ENCODE assay signal across 10 mouse cellular contexts in the genomic region with DNA sequence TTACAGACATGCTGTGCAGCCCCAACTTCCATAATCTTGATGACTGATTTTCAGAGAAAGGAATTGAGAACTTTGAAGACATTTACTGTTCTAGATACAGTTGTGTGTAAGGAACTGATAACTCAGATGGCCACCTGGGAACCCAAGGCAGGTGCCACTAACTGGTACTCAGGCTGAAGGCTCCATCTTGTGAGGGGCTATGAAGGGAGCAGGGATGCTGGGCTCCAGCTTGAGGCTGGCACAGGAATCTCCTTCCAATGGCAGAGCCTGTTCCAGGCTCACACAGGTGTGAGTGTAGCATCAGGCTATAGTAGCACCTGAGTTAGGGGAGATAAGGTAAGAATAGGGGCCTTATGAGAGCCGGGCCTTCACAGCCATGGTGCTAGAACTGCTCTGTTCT. TPM values are rescaled to one million over a fixed set of nuclear protein-coding genes. Genes with fewer than 3 reads are reported as not detected.
DNase-seq lines count a peak whose midpoint lies in the region; ATAC-seq and TF ChIP-seq lines count a peak whose summit lies in the region.
"Had no signal": no experiment of that assay in that cellular context is flagged by ENCODE, and none has a peak within 500 bp of the region (broad histone marks: within the 10 kb centered on the region; RNA-seq: fewer than 3 reads in every experiment).

No protein-coding gene starts in this region.

- no peak overlapping the region for H3K27ac ChIP-seq in kidney, embryonic 15.5 days
- H3K27ac ChIP-seq in embryonic facial prominence, embryonic 13.5 days: no peak overlapping the region
- H3K27ac ChIP-seq in hindbrain, postnatal 0 days: no peak overlapping the region
- no peak overlapping the region for H3K27ac ChIP-seq in midbrain, postnatal 0 days (ENCODE audit: low read depth, low read length)

- ATAC-seq in kidney, embryonic 15.5 days (replicated peaks; ENCODE audit: low FRiP score): no peak
- ATAC-seq in embryonic facial prominence, embryonic 13.5 days (ENCODE audit: insufficient number of reproducible peaks, insufficient read depth, low FRiP score, low TSS enrichment, low read depth): no peak
- no peak for ATAC-seq in hindbrain, postnatal 0 days
- no peak for ATAC-seq in midbrain, postnatal 0 days (ENCODE audit: low FRiP score)

- H3K4me2 ChIP-seq in kidney, embryonic 15.5 days: peak overlapping the region; percentile 96
- H3K4me2 ChIP-seq in embryonic facial prominence, embryonic 13.5 days: peak overlapping the region; percentile 93
- H3K4me2 ChIP-seq in hindbrain, postnatal 0 days (ENCODE audit: low read depth, low read length): peak overlapping the region; percentile 96
- H3K4me2 ChIP-seq in midbrain, postnatal 0 days (ENCODE audit: low read depth, low read length, poor library complexity, severe bottlenecking): peak overlapping the region; percentile 98

- no peak for DNase-seq in kidney, adult 11 months
- no peak for DNase-seq in hindbrain, postnatal 0 days (ENCODE audit: low spot score)
- no peak for DNase-seq in midbrain, postnatal 0 days (ENCODE audit: low spot score)
- DNase-seq in spleen, adult 12 weeks (ENCODE audit: low spot score): no peak
- DNase-seq in layer of hippocampus, adult 18-20 months (ENCODE audit: low spot score in 2 of 2): no peak
- DNase-seq in thymus, postnatal 10 days (ENCODE audit: low spot score in 2 of 2): no peak
- DNase-seq: cerebellum, adult 11-12 months; right cerebral cortex, postnatal 14 days had no signal

- H3K9me3 ChIP-seq in kidney, embryonic 15.5 days (replicated peaks): no peaks in the 10 kb centered on the region
- no peaks in the 10 kb centered on the region for H3K9me3 ChIP-seq in embryonic facial prominence, embryonic 13.5 days
- H3K9me3 ChIP-seq in hindbrain, postnatal 0 days (ENCODE audit: low read length): no peaks in the 10 kb centered on the region
- no peaks in the 10 kb centered on the region for H3K9me3 ChIP-seq in midbrain, postnatal 0 days (ENCODE audit: low read length)

- no peaks in the 10 kb centered on the region for H3K36me3 ChIP-seq in kidney, embryonic 15.5 days
- H3K36me3 ChIP-seq in embryonic facial prominence, embryonic 13.5 days: no peaks in the 10 kb centered on the region
- no peaks in the 10 kb centered on the region for H3K36me3 ChIP-seq in hindbrain, postnatal 0 days (ENCODE audit: insufficient read depth, low read length)
- no peaks in the 10 kb centered on the region for H3K36me3 ChIP-seq in midbrain, postnatal 0 days (ENCODE audit: insufficient read depth, low read length)

- H3K9ac ChIP-seq in kidney, embryonic 15.5 days: no peak overlapping the region
- peak overlapping the region; percentile 94 for H3K9ac ChIP-seq in embryonic facial prominence, embryonic 13.5 days
- no peak overlapping the region for H3K9ac ChIP-seq in hindbrain, postnatal 0 days (replicated peaks; ENCODE audit: low read length)
- no peak overlapping the region for H3K9ac ChIP-seq in midbrain, postnatal 0 days (replicated peaks; ENCODE audit: low read length, poor library complexity, severe bottlenecking)

- H3K4me3 ChIP-seq in kidney, embryonic 15.5 days (replicated peaks): peak overlapping the region; percentile 80
- H3K4me3 ChIP-seq in embryonic facial prominence, embryonic 13.5 days: peak overlapping the region; percentile 88; the same call in 1 of the 2 replicates
- peak overlapping the region; percentile 7; the same call in 1 of the 2 replicates for H3K4me3 ChIP-seq in hindbrain, postnatal 0 days (ENCODE audit: low read length)
- H3K4me3 ChIP-seq in midbrain, postnatal 0 days (ENCODE audit: low read depth, low read length): no peak overlapping the region; the same call in 1 of the 2 replicates

- TF ChIP-seq CTCF in hindbrain, postnatal 0 days (IDR thresholded peaks at IDR 0.05; ENCODE audit: low read depth): no peak
- no peak for TF ChIP-seq CTCF in midbrain, postnatal 0 days (IDR thresholded peaks at IDR 0.05)

- 0 out of 2 replicates have a peak, but pooled peaks cover 7% of the 10 kb centered on the region for H3K27me3 ChIP-seq in kidney, embryonic 15.5 days
- no peaks in the 10 kb centered on the region for H3K27me3 ChIP-seq in embryonic facial prominence, embryonic 13.5 days
- no peaks in the 10 kb centered on the region for H3K27me3 ChIP-seq in hindbrain, postnatal 0 days (ENCODE audit: insufficient read depth, low read length)
- no peaks in the 10 kb centered on the region for H3K27me3 ChIP-seq in midbrain, postnatal 0 days (ENCODE audit: insufficient read depth, low read length)

- 68% methylated on average over 1 of the region's 1 CpGs for WGBS in kidney, embryonic 15.5 days
- WGBS in embryonic facial prominence, embryonic 13.5 days: 80% methylated on average over 1 of the region's 1 CpGs
- WGBS in hindbrain, postnatal 0 days: 80% methylated on average over 1 of the region's 1 CpGs
- 75% methylated on average over 1 of the region's 1 CpGs for WGBS in midbrain, postnatal 0 days

- peaks cover 49% of the 10 kb centered on the region for H3K4me1 ChIP-seq in kidney, embryonic 15.5 days
- peaks cover 43% of the 10 kb centered on the region for H3K4me1 ChIP-seq in embryonic facial prominence, embryonic 13.5 days
- H3K4me1 ChIP-seq in hindbrain, postnatal 0 days (ENCODE audit: insufficient read depth, low read length): peaks cover 8% of the 10 kb centered on the region
- no peaks in the 10 kb centered on the region for H3K4me1 ChIP-seq in midbrain, postnatal 0 days (ENCODE audit: insufficient read depth, low read length)

RNA-seq across cellular contexts. Expression of a gene that starts 1.9 kb away (rescaled TPM):
- polyA plus RNA-seq in kidney, embryonic 15.5 days (2015; fragmentation: Nextera tagmentation; extraction: Ambion mirVana): 18.4 and 19.9 TPM in 2 replicates
- 12.6 and 12.9 TPM in 2 replicates for polyA plus RNA-seq in embryonic facial prominence, embryonic 13.5 days (2015; fragmentation: Nextera tagmentation; extraction: Ambion mirVana)
- total RNA-seq in hindbrain, postnatal 0 days (2014; rRNA removed): 22.8 and 30.4 TPM in 2 replicates
- polyA plus RNA-seq in hindbrain, postnatal 0 days (2015; fragmentation: Nextera tagmentation; extraction: Ambion mirVana): 7.2 and 8.1 TPM in 2 replicates
- 19.5 and 22.4 TPM in 2 replicates for total RNA-seq in midbrain, postnatal 0 days (2014; rRNA removed)
- 6.2 and 7.2 TPM in 2 replicates for polyA plus RNA-seq in midbrain, postnatal 0 days (2015; fragmentation: Nextera tagmentation; extraction: Ambion mirVana)
- total RNA-seq in layer of hippocampus, adult 18-20 months (2021): 10 to 100 TPM; 21.1 to 21.4 TPM
